Mouse (Mus musculus): ENCODE measurements around the gene Zfp710.
A peak's percentile ranks its signal among the peaks of the same experiment; 100 is the strongest.

- no peak for TF ChIP-seq HCFC1 (IDR thresholded peaks at IDR 0.05; ENCODE audit: borderline replicate concordance, insufficient read depth, low read length)
- TF ChIP-seq MAFK (IDR thresholded peaks at IDR 0.05; ENCODE audit: insufficient read depth, low read depth, low read length): 0 out of 2 replicates have a peak, but pooled peaks have one; percentile 60
- TF ChIP-seq CHD2 (IDR thresholded peaks at IDR 0.05; ENCODE audit: low read depth, low read length): no peak
- no peak for TF ChIP-seq ZNF384 (IDR thresholded peaks at IDR 0.05; ENCODE audit: low read depth, low read length)
- TF ChIP-seq ZC3H11A (IDR thresholded peaks at IDR 0.05; ENCODE audit: borderline replicate concordance, low read depth, low read length): no peak
Observed at GRCm38 (mm10) chr7:80085970-80086715, 61.5 kb downstream of the Zfp710 start.

Data from ES-E14 (cell line).